Mouse (Mus musculus): ENCODE measurements around the gene Adat2. TPM values are rescaled to one million over a fixed set of nuclear protein-coding genes. Genes with fewer than 3 reads are reported as not detected.

The Adat2 gene
- polyA plus RNA-seq, 1 experiment, result not detected

DNA sequence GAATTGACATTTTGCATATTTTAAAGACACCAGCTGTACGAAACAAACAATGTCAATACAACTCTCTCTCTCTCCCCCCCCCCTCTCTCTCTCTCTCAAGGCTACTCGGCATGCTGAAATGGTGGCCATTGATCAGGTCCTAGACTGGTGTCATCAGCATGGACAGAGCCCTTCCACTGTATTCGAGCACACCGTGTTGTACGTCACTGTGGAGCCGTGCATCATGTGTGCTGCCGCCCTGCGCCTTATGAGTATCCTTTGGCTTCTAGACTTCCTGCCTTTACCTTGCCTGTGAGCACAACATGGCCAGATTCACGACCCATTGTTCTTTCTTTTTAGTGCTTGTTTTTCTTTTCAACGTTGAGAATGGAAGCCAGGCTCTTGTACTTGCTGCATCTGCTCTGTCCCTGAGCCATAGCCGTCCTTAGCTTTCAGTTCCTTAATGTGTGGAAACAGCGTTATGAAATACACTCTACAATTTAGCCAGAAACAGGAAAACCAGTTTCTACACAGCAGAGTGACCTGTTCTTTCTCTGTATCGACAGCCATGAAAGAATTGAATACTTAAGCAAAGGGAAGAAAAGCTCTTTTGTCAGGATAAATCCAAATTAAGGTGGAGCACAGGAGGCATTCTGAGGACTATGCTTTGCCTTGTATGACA lies 7.5 kb downstream of the Adat2 start:
- 86% methylated on average over 13 of the region's 13 CpGs for WGBS
- no peak overlapping the region for H3K4me3 ChIP-seq (ENCODE audit: insufficient read depth, low read depth, low read length)
- TF ChIP-seq POLR2A (IDR thresholded peaks at IDR 0.05; ENCODE audit: insufficient read depth, low read depth, low read length) (no peak), CTCF (IDR thresholded peaks at IDR 0.05; ENCODE audit: insufficient read depth, low read depth, low read length) (no peak)
- H3K27ac ChIP-seq (ENCODE audit: insufficient read depth, low read depth, low read length), result no peak overlapping the region
- H3K4me1 ChIP-seq (ENCODE audit: control insufficient read depth, insufficient read depth, low read length), result 0 out of 2 replicates have a peak, but pooled peaks cover 2% of the 10 kb centered on the region

DNA sequence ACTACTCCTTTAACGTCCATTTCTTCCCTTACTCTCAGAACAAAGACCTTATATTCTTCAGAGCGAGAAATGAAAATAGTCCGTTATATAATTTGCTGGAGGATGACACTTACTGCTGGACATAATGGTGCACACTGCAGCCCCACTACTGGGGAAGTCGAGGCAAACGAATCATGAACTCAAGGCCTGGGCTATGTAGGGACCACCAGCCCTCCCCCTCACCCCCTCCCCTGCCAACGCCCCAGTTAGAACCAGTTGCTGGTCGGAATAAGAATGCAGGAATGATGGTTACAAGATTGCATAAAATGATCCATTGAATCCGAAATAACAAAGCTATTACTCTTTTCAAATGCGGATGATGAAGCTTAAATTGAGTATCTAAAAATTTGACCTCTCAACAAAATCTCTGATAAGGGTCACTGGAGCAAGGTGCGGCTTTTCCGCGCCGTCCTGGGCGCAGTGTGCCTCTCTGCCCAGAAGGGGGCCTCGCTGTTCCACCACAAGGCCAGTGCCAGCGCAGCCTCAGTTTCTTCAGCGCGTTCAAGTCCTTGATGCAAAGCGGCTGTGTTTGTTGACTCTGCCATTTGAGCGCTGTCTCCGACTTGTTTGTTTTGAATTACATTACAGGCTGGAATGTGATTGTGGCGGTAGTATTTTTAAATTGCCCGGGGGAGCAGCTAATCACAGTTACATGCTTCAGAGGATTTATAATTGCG lies 11.8 kb downstream of the Adat2 start:
- Histone ChIP-seq H3K4me3 (ENCODE audit: insufficient read depth, low read depth, low read length) (peak overlapping the region; percentile 23; the same call in 1 of the 2 replicates), H3K27ac (ENCODE audit: insufficient read depth, low read depth, low read length) (no peak overlapping the region)
- 25% methylated on average over 24 of the region's 24 CpGs for WGBS

GRCm38 (mm10) chr10:13565080-13565448 lies 12.4 kb downstream of the Adat2 start:
- 27% methylated on average over 8 of the region's 8 CpGs for WGBS
- Histone ChIP-seq H3K4me3 (ENCODE audit: insufficient read depth, low read depth, low read length) (no peak overlapping the region), H3K4me1 (ENCODE audit: control insufficient read depth, insufficient read depth, low read length) (peaks cover 16% of the 10 kb centered on the region), H3K27ac (ENCODE audit: insufficient read depth, low read depth, low read length) (no peak overlapping the region)
- TF ChIP-seq CTCF (IDR thresholded peaks at IDR 0.05; ENCODE audit: insufficient read depth, low read depth, low read length), result no peak
- TF ChIP-seq POLR2A (IDR thresholded peaks at IDR 0.05; ENCODE audit: insufficient read depth, low read depth, low read length), result no peak

More for the DNA sequence above, 11.8 kb downstream of the Adat2 start:
- peaks cover 12% of the 10 kb centered on the region for H3K4me1 ChIP-seq (ENCODE audit: control insufficient read depth, insufficient read depth, low read length)
- TF ChIP-seq POLR2A (IDR thresholded peaks at IDR 0.05; ENCODE audit: insufficient read depth, low read depth, low read length) (no peak), CTCF (IDR thresholded peaks at IDR 0.05; ENCODE audit: insufficient read depth, low read depth, low read length) (peak; percentile 97)

- H3K27ac ChIP-seq (ENCODE audit: insufficient read depth, low read depth, low read length), result peak overlapping the region; percentile 60; the same call in 1 of the 2 replicates
- TF ChIP-seq CTCF (IDR thresholded peaks at IDR 0.05; ENCODE audit: insufficient read depth, low read depth, low read length) (no peak), POLR2A (IDR thresholded peaks at IDR 0.05; ENCODE audit: insufficient read depth, low read depth, low read length) (no peak)
- H3K4me3 ChIP-seq (ENCODE audit: insufficient read depth, low read depth, low read length), result no peak overlapping the region
- WGBS, result 72% methylated on average over 13 of the region's 13 CpGs
- peaks cover 23% of the 10 kb centered on the region for H3K4me1 ChIP-seq (ENCODE audit: control insufficient read depth, insufficient read depth, low read length)
These were observed 13.7 kb downstream of the Adat2 start for GRCm38 (mm10) chr10:13566393-13566792.

- WGBS, result 11% methylated on average over 7 of the region's 7 CpGs
- H3K4me3 ChIP-seq (ENCODE audit: insufficient read depth, low read depth, low read length), result no peak overlapping the region
- peaks cover 27% of the 10 kb centered on the region for H3K4me1 ChIP-seq (ENCODE audit: control insufficient read depth, insufficient read depth, low read length)
- TF ChIP-seq POLR2A (IDR thresholded peaks at IDR 0.05; ENCODE audit: insufficient read depth, low read depth, low read length) (no peak), CTCF (IDR thresholded peaks at IDR 0.05; ENCODE audit: insufficient read depth, low read depth, low read length) (no peak)
- H3K27ac ChIP-seq (ENCODE audit: insufficient read depth, low read depth, low read length), result peak overlapping the region; percentile 71
These were observed 17.1 kb downstream of the Adat2 start for GRCm38 (mm10) chr10:13569818-13570217.

- Histone ChIP-seq H3K4me3 (ENCODE audit: insufficient read depth, low read depth, low read length) (no peak overlapping the region), H3K27ac (ENCODE audit: insufficient read depth, low read depth, low read length) (peak overlapping the region; percentile 47), H3K4me1 (ENCODE audit: control insufficient read depth, insufficient read depth, low read length) (peaks cover 27% of the 10 kb centered on the region)
- no peak for TF ChIP-seq POLR2A (IDR thresholded peaks at IDR 0.05; ENCODE audit: insufficient read depth, low read depth, low read length)
- TF ChIP-seq CTCF (IDR thresholded peaks at IDR 0.05; ENCODE audit: insufficient read depth, low read depth, low read length), result no peak
- WGBS, result 76% methylated on average over 9 of the region's 9 CpGs
These were observed 18.2 kb downstream of the Adat2 start for GRCm38 (mm10) chr10:13570697-13571538.

DNA sequence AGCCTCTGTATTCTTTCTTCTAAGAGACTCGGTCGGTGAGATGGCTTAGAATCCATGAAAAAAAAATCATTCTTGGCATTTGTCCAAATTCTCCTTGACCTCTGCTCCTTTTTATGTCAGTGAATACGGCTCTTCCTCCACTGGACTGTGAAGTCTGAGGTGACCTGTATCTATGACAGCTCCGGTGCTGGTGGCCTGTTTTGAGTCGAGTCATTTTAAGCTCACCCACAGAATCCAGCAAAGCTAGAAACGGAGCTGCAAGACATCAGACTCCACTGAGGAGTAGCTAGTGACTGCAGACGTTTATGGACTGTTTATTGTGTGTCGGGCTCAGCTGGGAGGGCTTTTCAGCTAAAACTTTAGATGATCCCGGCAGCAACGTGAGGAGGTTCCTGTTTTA lies 19.3 kb downstream of the Adat2 start:
- peaks cover 22% of the 10 kb centered on the region for H3K4me1 ChIP-seq (ENCODE audit: control insufficient read depth, insufficient read depth, low read length)
- no peak overlapping the region for H3K4me3 ChIP-seq (ENCODE audit: insufficient read depth, low read depth, low read length)
- 41% methylated on average over 10 of the region's 10 CpGs for WGBS
- no peak for TF ChIP-seq CTCF (IDR thresholded peaks at IDR 0.05; ENCODE audit: insufficient read depth, low read depth, low read length)
- TF ChIP-seq POLR2A (IDR thresholded peaks at IDR 0.05; ENCODE audit: insufficient read depth, low read depth, low read length), result no peak
- peak overlapping the region; percentile 88 for H3K27ac ChIP-seq (ENCODE audit: insufficient read depth, low read depth, low read length)

DNA sequence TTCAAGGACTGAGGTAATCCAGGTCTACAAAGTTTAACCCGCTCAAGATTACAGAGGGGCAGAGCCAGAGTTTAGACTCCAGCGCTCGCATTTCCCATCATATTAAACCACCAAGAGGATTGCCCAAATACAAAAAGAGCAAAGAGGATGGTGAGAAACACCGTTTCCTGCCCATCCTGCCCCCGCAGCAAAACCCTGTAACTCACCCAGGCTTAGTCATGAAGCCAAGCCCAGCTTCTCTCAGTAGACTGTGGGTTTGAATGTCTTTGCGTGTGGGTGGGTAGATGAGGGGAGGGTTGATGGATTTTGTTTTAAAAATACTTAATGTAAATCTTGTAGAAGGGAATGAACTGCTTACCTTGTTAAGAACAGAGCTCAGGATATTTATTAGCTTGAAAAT lies 19.7 kb downstream of the Adat2 start:
- WGBS, result 42% methylated on average over 6 of the region's 6 CpGs
- Histone ChIP-seq H3K4me3 (ENCODE audit: insufficient read depth, low read depth, low read length) (no peak overlapping the region), H3K27ac (ENCODE audit: insufficient read depth, low read depth, low read length) (peak overlapping the region; percentile 88)

More for the DNA sequence above, 19.7 kb downstream of the Adat2 start:
- H3K4me1 ChIP-seq (ENCODE audit: control insufficient read depth, insufficient read depth, low read length), result peaks cover 22% of the 10 kb centered on the region
- TF ChIP-seq CTCF (IDR thresholded peaks at IDR 0.05; ENCODE audit: insufficient read depth, low read depth, low read length), result no peak
- TF ChIP-seq POLR2A (IDR thresholded peaks at IDR 0.05; ENCODE audit: insufficient read depth, low read depth, low read length), result no peak
